Mouse (Mus musculus) testis, adult 2 months (tissue): ENCODE results near the gene Zfp950.

Source experiments
- CTCF ChIP-seq: fragments of 200-500 bp; IDR thresholded peaks from 2 replicates; pipeline ENCODE4 v1.5.1; 2012; ENCODE audit warnings: low read depth, mild to moderate bottlenecking, inconsistent platforms, low read length, moderate library complexity; ENCODE audit not compliant: control insufficient read depth, insufficient read depth, insufficient replicate concordance
- POLR2A ChIP-seq: fragments of 200-500 bp; IDR thresholded peaks from 2 replicates; pipeline ENCODE4 v1.6.1; 2012; ENCODE audit warnings: low read depth, mild to moderate bottlenecking, inconsistent platforms, low read length, moderate library complexity; ENCODE audit not compliant: control insufficient read depth

DNA sequence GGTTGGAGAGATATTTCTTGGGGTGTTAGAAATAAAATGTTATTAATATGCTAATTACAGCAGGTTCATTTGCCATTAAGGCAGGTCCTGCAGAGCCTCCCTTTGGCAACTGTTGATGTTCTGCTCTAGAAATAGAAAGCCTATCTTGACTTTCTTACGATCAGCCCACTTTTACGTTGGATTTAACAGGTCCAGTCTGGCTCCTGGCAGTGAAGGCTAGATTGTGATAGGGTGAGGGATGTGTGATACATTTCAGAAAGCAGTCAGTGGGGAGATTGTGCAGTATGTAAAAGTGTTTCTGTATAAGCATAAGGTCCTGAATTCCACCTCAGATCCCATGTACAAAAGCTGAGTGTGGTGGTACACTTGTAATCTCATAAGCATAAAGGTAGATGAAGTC lies 131.4 kb downstream of the Zfp950 start:
- TF ChIP-seq CTCF, result no peak
- no peak for TF ChIP-seq POLR2A
